Mouse (Mus musculus): ENCODE measurements around the gene Zbtb5.

GRCm38 (mm10) chr4:44990560-44990959 lies 21.7 kb downstream of the Zbtb5 start:
- no peak for TF ChIP-seq CTCF (IDR thresholded peaks at IDR 0.05; ENCODE audit: control insufficient read depth, insufficient read depth, insufficient replicate concordance, low read depth, low read length)
- no peak for TF ChIP-seq POLR2A (IDR thresholded peaks at IDR 0.05; ENCODE audit: control insufficient read depth, low read depth, low read length)

Data from testis, adult 2 months (tissue).